Mouse (Mus musculus): ENCODE measurements around the gene Btbd18. TPM values are rescaled to one million over a fixed set of nuclear protein-coding genes. Genes with fewer than 3 reads are reported as not detected.

Btbd18 gene
- total and polyA plus RNA-seq, 3 experiments: 0.04 to 0.24 TPM; not detected in 1

GRCm38 (mm10) chr2:84703497-84703896, 44.6 kb downstream of the Btbd18 start:
- in situ Hi-C loops (cut with MboI; ENCODE audit: low pct_ligation_motif_present, low pct_unique_long_range_greater_than_20kb, low sequenced_read_pairs) (no loop called here), dilution Hi-C loops (cut with MboI; ENCODE audit: extremely low pct_ligation_motif_present, extremely low pct_unique_long_range_greater_than_20kb, low sequenced_read_pairs) (no loop called here)
- no peak overlapping the region for H3K4me2 ChIP-seq (ENCODE audit: insufficient read depth, low read depth, poor library complexity, severe bottlenecking)
- TF ChIP-seq NRF1 (IDR thresholded peaks at IDR 0.05; ENCODE audit: low read depth, low read length) (no peak), RCOR1 (conservative IDR thresholded peaks at IDR 0.05; ENCODE audit: low read depth, low read length) (no peak), CHD2 (IDR thresholded peaks at IDR 0.05; ENCODE audit: low read length) (no peak), SMC3 (IDR thresholded peaks at IDR 0.05; ENCODE audit: low read depth, low read length) (no peak), USF1 (IDR thresholded peaks at IDR 0.05; ENCODE audit: low read depth, low read length) (no peak), NELFE (IDR thresholded peaks at IDR 0.05; ENCODE audit: low read depth, low read length) (no peak), KAT2A (IDR thresholded peaks at IDR 0.05; ENCODE audit: insufficient replicate concordance, low read length) (no peak), ZNF384 (IDR thresholded peaks at IDR 0.05; ENCODE audit: low read depth, low read length) (no peak), ZC3H11A (IDR thresholded peaks at IDR 0.05; ENCODE audit: low read depth, low read length) (no peak), GABPA (IDR thresholded peaks at IDR 0.05; ENCODE audit: insufficient replicate concordance, low read depth, low read length) (no peak), E2F4 (IDR thresholded peaks at IDR 0.05; ENCODE audit: insufficient replicate concordance, low read depth, low read length) (no peak), IRF4 (IDR thresholded peaks at IDR 0.05; ENCODE audit: low read depth, low read length) (no peak), ETS1 (conservative IDR thresholded peaks at IDR 0.05; ENCODE audit: low read depth, low read length) (no peak), HCFC1 (IDR thresholded peaks at IDR 0.05; ENCODE audit: low read depth, low read length) (no peak), EP300 (IDR thresholded peaks at IDR 0.05; ENCODE audit: low read length) (no peak), CHD1 (IDR thresholded peaks at IDR 0.05; ENCODE audit: low read depth, low read length) (no peak), TCF12 (IDR thresholded peaks at IDR 0.05; ENCODE audit: low read depth, low read length) (no peak), MAFK (IDR thresholded peaks at IDR 0.05; ENCODE audit: insufficient replicate concordance, low read length) (no peak), SIN3A (IDR thresholded peaks at IDR 0.05; ENCODE audit: low read length) (no peak), MXI1 (IDR thresholded peaks at IDR 0.05; ENCODE audit: low read depth, low read length) (no peak)
- no peak overlapping the region for H3K9ac ChIP-seq (ENCODE audit: insufficient read depth, low read depth)
- H3K9me3 ChIP-seq (replicated peaks; ENCODE audit: low read length): no peaks in the 10 kb centered on the region
- H3K36me3 ChIP-seq (replicated peaks in 1 of 2; ENCODE audit: control insufficient read depth in 1 of 2, insufficient read depth in 1 of 2, low read length in 1 of 2): peaks cover 22 to 76% of the 10 kb centered on the region in 2 experiments
- H3K4me3 ChIP-seq (replicated peaks in 1 of 3; ENCODE audit: low read depth in 2 of 3, low read length in 2 of 3, poor library complexity in 1 of 3): no peak overlapping the region
- peaks cover 0 to 17% of the 10 kb centered on the region in 2 experiments; a peak in 3 of 4 replicates for H3K4me1 ChIP-seq (ENCODE audit: control insufficient read depth in 1 of 2, insufficient read depth in 2 of 2)
- no peaks in the 10 kb centered on the region for H3K27me3 ChIP-seq (replicated peaks)
- no peak for DNase-seq (ENCODE audit: extremely low read depth)
- H3K79me2 ChIP-seq (replicated peaks; ENCODE audit: control insufficient read depth, extremely low read depth, insufficient read depth, poor library complexity, severe bottlenecking): peaks cover 18% of the 10 kb centered on the region
- no peak overlapping the region for H3K27ac ChIP-seq (ENCODE audit: insufficient read depth, low read depth)

DNA sequence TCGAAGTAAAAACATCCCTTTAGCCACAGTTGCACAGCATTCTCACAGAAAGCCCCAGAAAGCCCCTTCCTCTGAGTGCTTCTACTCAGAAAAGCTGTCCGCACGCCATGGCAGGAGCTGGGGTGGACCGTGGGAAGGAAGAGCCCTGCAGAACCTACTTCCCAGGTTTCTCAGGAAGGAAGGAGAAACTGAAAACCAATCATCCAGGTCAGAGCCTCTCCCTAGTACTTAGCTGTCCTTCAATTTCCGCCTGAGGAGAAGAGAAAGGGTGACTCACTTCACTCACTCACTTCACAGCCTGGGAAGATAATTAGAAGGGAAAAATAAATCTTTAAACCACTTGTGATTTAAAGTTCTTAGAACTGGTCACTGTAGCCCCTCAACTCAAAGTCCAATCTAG, 45.5 kb downstream of the Btbd18 start:
- Histone ChIP-seq H3K4me1 (ENCODE audit: control insufficient read depth in 1 of 2, insufficient read depth in 2 of 2) (peaks cover 0 to 26% of the 10 kb centered on the region in 2 experiments; a peak in 3 of 4 replicates), H3K4me3 (replicated peaks in 1 of 3; ENCODE audit: low read depth in 2 of 3, low read length in 2 of 3, poor library complexity in 1 of 3) (no peak overlapping the region), H3K4me2 (ENCODE audit: insufficient read depth, low read depth, poor library complexity, severe bottlenecking) (no peak overlapping the region), H3K36me3 (replicated peaks in 1 of 2; ENCODE audit: control insufficient read depth in 1 of 2, insufficient read depth in 1 of 2, low read length in 1 of 2) (peaks cover 27 to 79% of the 10 kb centered on the region in 2 experiments), H3K27me3 (replicated peaks) (no peaks in the 10 kb centered on the region), H3K27ac (ENCODE audit: insufficient read depth, low read depth) (no peak overlapping the region), H3K79me2 (replicated peaks; ENCODE audit: control insufficient read depth, extremely low read depth, insufficient read depth, poor library complexity, severe bottlenecking) (peaks cover 25% of the 10 kb centered on the region), H3K9me3 (replicated peaks; ENCODE audit: low read length) (no peaks in the 10 kb centered on the region), H3K9ac (ENCODE audit: insufficient read depth, low read depth) (no peak overlapping the region)
- no peak for DNase-seq (ENCODE audit: extremely low read depth)
- dilution Hi-C loops (cut with MboI; ENCODE audit: extremely low pct_ligation_motif_present, extremely low pct_unique_long_range_greater_than_20kb, low sequenced_read_pairs) (no loop called here), in situ Hi-C loops (cut with MboI; ENCODE audit: low pct_ligation_motif_present, low pct_unique_long_range_greater_than_20kb, low sequenced_read_pairs) (no loop called here)
- TF ChIP-seq RAD21 (IDR thresholded peaks at IDR 0.05; ENCODE audit: low read depth, low read length) (no peak), CHD2 (IDR thresholded peaks at IDR 0.05; ENCODE audit: low read length) (no peak), TCF12 (IDR thresholded peaks at IDR 0.05; ENCODE audit: low read depth, low read length) (no peak), TBP (conservative IDR thresholded peaks at IDR 0.05; ENCODE audit: low read depth, low read length) (no peak), ZMIZ1 (IDR thresholded peaks at IDR 0.05; ENCODE audit: low read depth, low read length) (no peak), UBTF (IDR thresholded peaks at IDR 0.05; ENCODE audit: low read depth, low read length) (no peak), MAZ (IDR thresholded peaks at IDR 0.05; ENCODE audit: low read depth, low read length) (no peak), SIN3A (IDR thresholded peaks at IDR 0.05; ENCODE audit: low read length) (no peak), HCFC1 (IDR thresholded peaks at IDR 0.05; ENCODE audit: low read depth, low read length) (no peak), ZC3H11A (IDR thresholded peaks at IDR 0.05; ENCODE audit: low read depth, low read length) (no peak), POLR2A (IDR thresholded peaks at IDR 0.05; ENCODE audit: low read depth, low read length) (no peak), ZNF384 (IDR thresholded peaks at IDR 0.05; ENCODE audit: low read depth, low read length) (no peak), USF2 (conservative IDR thresholded peaks at IDR 0.05; ENCODE audit: low read depth, low read length) (no peak), CTCF (conservative IDR thresholded peaks at IDR 0.05 in 1 of 2, IDR thresholded peaks at IDR 0.05 in 1 of 2; ENCODE audit: low read depth in 2 of 2, low read length in 2 of 2) (no peak), GABPA (IDR thresholded peaks at IDR 0.05; ENCODE audit: insufficient replicate concordance, low read depth, low read length) (no peak), POLR2AphosphoS2 (IDR thresholded peaks at IDR 0.05; ENCODE audit: low read depth, low read length) (no peak), JUND (conservative IDR thresholded peaks at IDR 0.05; ENCODE audit: low read depth, low read length) (no peak), EP300 (IDR thresholded peaks at IDR 0.05; ENCODE audit: low read length) (no peak), MAX (IDR thresholded peaks at IDR 0.05; ENCODE audit: low read length) (no peak)

Data from CH12.LX (cell line).